Mouse (Mus musculus) kidney, embryonic 15.5 days (tissue): ENCODE data around the gene Aldh1a1. TPM values are rescaled to one million over a fixed set of nuclear protein-coding genes. Genes with fewer than 3 reads are reported as not detected.
"Not testable (repeated sequence)": the region's sequence is repeated elsewhere in the genome, so short reads cannot be mapped to it uniquely, and the experiment has no call there.

Experiments
- ATAC-seq: fragments of 200-750 bp; cut with Nextera tagmentation; replicated peaks from 2 replicates; pipeline ENCODE4 v1.8.0; 2017; ENCODE audit warnings: moderate TSS enrichment; ENCODE audit not compliant: low FRiP score
- H3K27ac ChIP-seq: fragments of 300-500 bp; sonication (generic); 2 replicates; pipeline ENCODE4 v1.5.1; 2015; ENCODE audit warnings: mild to moderate bottlenecking, inconsistent platforms
- H3K27me3 ChIP-seq: fragments of 300-500 bp; sonication (generic); 2 replicates; pipeline ENCODE4 v1.6.1; 2015; ENCODE audit warnings: inconsistent platforms
- H3K36me3 ChIP-seq: fragments of 300-500 bp; sonication (generic); 2 replicates; pipeline ENCODE4 v1.6.1; 2015; ENCODE audit warnings: inconsistent platforms
- H3K4me1 ChIP-seq: fragments of 300-500 bp; sonication (generic); 2 replicates; pipeline ENCODE4 v1.6.1; 2015; ENCODE audit warnings: inconsistent platforms
- H3K4me2 ChIP-seq: fragments of 300-500 bp; sonication (generic); 2 replicates; pipeline ENCODE4 v1.6.1; 2015; ENCODE audit warnings: moderate library complexity, mild to moderate bottlenecking, inconsistent platforms
- H3K4me3 ChIP-seq: fragments of 300-500 bp; sonication (generic); replicated peaks from 2 replicates; pipeline ENCODE4 v1.5.1; 2015; ENCODE audit warnings: mild to moderate bottlenecking, inconsistent platforms
- H3K9ac ChIP-seq: fragments of 300-500 bp; sonication (generic); 2 replicates; pipeline ENCODE4 v1.6.1; 2015; ENCODE audit warnings: mild to moderate bottlenecking, inconsistent platforms
- H3K9me3 ChIP-seq: fragments of 300-500 bp; sonication (generic); replicated peaks from 2 replicates; pipeline ENCODE4 v1.6.1; 2016; ENCODE audit warnings: inconsistent platforms
- WGBS: fragments of 180-500 bp; shearing (Covaris S2); methylation state at CpG from one replicate; pipeline ENCODE4 v1.1.7; 2015; ENCODE audit warnings: mixed read lengths; 5-methylcytosine and 5-hydroxymethylcytosine counted together
- polyA plus RNA-seq: library from polyadenylated mRNA; unstranded; fragments of >200 nt; fragmentation: Nextera tagmentation; extraction: Ambion mirVana; gene quantifications from 2 replicates; pipeline ENCODE4 v1.2.1, GENCODE M21; 2015

Aldh1a1 gene
- polyA plus RNA-seq, 1 experiment from 2014 or later, result 4.1 TPM

DNA sequence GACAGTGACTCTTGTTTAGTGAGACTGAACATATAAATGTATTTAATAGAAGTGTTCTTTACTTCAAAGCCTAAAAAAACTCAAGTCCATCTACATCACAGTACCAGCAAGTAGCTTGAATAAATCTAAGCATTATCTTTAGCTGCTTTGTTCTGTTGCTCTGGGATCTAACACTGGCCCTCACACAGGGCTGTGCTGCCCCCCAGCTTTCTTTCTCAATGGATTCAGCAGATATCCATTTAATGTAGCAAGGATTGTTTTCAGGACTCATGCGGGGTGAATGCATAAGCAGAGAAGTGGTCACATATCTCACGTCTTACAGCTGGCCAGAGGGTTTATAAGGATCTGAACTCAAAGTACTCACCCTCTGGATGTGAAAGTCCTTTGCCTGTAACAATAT, 129.9 kb downstream of the Aldh1a1 start:
- no peak overlapping the region for H3K4me3 ChIP-seq
- no peak overlapping the region for H3K27ac ChIP-seq
- no peaks in the 10 kb centered on the region for H3K4me1 ChIP-seq
- H3K36me3 ChIP-seq, result no peaks in the 10 kb centered on the region
- H3K27me3 ChIP-seq, result no peaks in the 10 kb centered on the region
- H3K9ac ChIP-seq, result no peak overlapping the region
- no peaks in the 10 kb centered on the region for H3K9me3 ChIP-seq
- H3K4me2 ChIP-seq, result no peak overlapping the region
- WGBS, result 80% methylated on average over 2 of the region's 2 CpGs
- no peak for ATAC-seq

DNA sequence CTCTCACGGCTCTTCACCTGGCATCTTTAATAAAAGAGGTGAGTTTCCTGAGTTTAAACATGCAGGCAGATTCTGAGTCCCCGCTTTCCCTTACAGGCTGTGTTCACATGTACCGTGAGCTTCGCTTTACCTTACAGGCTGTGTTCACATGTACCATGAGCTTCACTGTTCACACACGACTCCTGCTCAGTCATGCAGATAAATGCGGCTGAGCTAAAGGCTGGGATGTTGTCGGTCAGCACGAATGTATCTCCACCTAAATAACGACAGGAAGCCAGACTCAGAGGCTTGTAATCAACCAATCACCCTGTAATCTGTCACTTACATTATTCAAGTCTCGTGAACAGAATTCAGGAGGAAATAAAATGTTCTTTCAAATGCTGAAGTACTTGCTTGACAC, 130.9 kb downstream of the Aldh1a1 start:
- ATAC-seq, result no peak
- WGBS, result 49% methylated on average over 10 of the region's 10 CpGs
- no peak overlapping the region for H3K4me3 ChIP-seq
- H3K27ac ChIP-seq, result no peak overlapping the region
- H3K27me3 ChIP-seq, result no peaks in the 10 kb centered on the region
- no peaks in the 10 kb centered on the region for H3K36me3 ChIP-seq
- H3K9ac ChIP-seq, result no peak overlapping the region
- H3K4me1 ChIP-seq, result no peaks in the 10 kb centered on the region
- no peak overlapping the region for H3K4me2 ChIP-seq
- H3K9me3 ChIP-seq, result no peaks in the 10 kb centered on the region

DNA sequence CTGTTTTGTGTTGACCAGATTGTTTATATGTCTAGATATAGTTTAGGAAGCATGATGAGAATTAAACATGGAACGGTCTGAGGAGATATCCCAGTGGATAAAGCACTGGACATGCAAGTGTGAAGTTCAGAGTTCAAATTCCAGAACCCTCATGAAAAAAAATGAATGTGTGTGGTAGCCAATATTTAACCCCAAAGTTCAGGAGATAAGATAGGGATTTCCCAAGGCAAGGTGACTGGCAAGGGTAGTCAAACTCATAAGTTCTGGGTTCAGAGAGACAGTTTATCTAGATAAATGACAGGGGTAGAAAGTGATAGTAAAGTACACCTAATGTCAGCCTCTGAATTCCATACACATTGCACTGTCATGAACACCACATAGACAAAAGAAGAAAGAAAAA, 138.5 kb downstream of the Aldh1a1 start:
- no peaks in the 10 kb centered on the region for H3K27me3 ChIP-seq
- no peaks in the 10 kb centered on the region for H3K36me3 ChIP-seq
- no peak overlapping the region for H3K9ac ChIP-seq
- H3K4me2 ChIP-seq, result no peak overlapping the region
- no peak for ATAC-seq
- H3K27ac ChIP-seq, result no peak overlapping the region
- no peak overlapping the region for H3K4me3 ChIP-seq
- no peaks in the 10 kb centered on the region for H3K4me1 ChIP-seq
- 83% methylated on average over 1 of the region's 1 CpGs for WGBS
- no peaks in the 10 kb centered on the region for H3K9me3 ChIP-seq

DNA sequence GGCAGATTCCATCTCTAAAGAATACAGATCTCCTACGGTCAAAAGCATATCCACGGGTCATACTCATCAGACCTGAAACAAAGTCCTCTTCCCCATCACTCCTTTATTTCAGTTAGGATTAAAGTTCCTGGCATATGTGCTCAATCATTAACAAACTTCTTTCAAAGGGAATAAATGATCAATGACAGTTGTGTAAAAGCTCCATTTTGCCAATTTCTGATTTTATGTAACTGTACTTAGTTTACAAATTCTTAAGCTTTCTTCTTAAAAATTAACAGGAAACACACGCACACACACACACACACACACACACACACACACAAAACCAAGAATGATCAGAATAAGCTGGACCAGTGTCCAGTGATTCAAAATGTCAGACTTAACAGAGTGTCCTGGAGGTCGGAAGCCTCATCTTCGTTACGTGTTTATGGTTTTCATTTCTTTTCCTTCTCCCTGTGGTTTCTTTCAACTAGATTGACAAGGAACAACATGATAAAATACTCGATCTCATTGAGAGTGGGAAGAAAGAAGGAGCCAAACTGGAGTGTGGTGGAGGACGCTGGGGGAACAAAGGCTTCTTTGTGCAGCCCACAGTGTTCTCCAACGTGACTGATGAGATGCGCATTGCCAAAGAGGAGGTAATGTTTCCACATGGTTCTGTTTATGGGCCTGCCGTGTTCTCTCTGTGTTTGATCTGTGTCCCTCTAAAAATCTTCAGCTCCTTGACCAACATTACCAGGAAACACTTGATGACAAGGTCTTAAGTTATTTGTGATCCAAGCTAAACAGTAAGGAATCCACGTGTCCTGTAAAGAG, 141.6 kb downstream of the Aldh1a1 start:
- no peaks in the 10 kb centered on the region for H3K4me1 ChIP-seq
- no peak overlapping the region for H3K4me3 ChIP-seq
- H3K36me3 ChIP-seq, result no peaks in the 10 kb centered on the region
- no peak overlapping the region for H3K4me2 ChIP-seq
- H3K9ac ChIP-seq, result no peak overlapping the region
- H3K27me3 ChIP-seq, result no peaks in the 10 kb centered on the region
- no peaks in the 10 kb centered on the region for H3K9me3 ChIP-seq
- ATAC-seq, result no peak
- WGBS, result 59% methylated on average over 12 of the region's 12 CpGs
- no peak overlapping the region for H3K27ac ChIP-seq

DNA sequence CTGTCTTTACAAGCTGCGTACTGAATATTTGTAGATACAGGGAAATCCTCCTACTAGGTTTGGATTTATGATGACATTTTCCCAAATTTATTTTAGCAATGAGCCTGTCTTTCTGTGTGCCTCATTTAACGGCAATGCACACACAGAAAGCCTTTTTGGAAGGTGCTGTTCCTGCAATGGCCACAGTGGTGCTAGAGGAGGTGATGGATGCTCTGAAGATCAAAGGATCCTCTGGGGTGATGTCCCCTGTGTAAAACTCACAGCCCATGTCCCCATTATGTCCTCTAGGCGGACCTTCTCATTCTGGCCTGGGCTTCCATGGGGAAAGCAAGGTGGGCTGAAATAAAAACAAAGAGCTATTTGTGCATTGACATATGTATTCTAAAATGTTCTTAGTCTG, 151.8 kb downstream of the Aldh1a1 start:
- Histone ChIP-seq H3K27ac (no peak overlapping the region), H3K9me3 (no peaks in the 10 kb centered on the region), H3K36me3 (no peaks in the 10 kb centered on the region), H3K27me3 (no peaks in the 10 kb centered on the region), H3K4me2 (no peak overlapping the region), H3K9ac (no peak overlapping the region), H3K4me1 (no peaks in the 10 kb centered on the region), H3K4me3 (no peak overlapping the region)
- ATAC-seq, result no peak
- WGBS, result 43% methylated on average over 3 of the region's 3 CpGs

DNA sequence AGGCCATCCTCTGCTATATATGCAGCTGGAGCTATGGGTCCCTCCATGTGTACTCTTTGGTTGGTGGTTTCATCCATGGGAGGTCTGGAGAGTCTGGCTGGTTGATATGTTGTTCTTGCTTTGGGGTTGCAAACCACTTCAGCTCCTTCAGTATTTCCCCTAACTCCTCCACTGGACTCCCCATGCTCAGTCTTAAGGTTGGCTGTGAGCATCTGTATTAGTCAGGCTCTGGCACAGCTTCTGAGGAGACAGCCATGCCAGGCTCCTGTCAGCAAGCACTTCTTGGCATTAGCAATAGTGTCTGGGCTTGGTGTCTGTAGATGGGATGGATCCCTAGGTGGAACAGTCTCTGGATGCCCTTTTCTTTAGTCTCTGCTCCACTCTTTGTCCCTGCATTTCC, 155.0 kb downstream of the Aldh1a1 start:
- not testable (repeated sequence) for H3K4me3 ChIP-seq, ATAC-seq, H3K9me3 ChIP-seq, H3K27me3 ChIP-seq, H3K9ac ChIP-seq, H3K36me3 ChIP-seq, H3K4me1 ChIP-seq, H3K27ac ChIP-seq, H3K4me2 ChIP-seq

DNA sequence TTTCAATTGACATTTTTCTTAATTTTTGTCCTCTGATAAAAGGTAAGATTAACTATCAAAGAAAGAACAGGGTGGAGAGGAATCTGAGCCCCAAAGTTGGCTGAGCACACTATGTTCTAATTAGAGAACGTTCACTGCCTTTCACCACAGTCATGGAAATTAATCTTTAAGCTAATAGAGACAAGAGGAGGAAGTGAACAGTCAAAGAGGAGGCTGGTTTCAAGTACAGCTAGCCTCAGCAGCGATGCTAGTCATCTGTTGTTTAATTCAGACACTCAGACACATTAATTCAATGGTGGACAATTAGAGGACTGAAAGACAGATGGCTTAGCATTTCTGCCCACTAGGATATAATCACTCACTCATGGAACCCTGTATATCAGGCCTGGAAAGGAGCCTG, 157.5 kb downstream of the Aldh1a1 start:
- Histone ChIP-seq H3K4me3 (no peak overlapping the region), H3K9me3 (no peaks in the 10 kb centered on the region), H3K27me3 (no peaks in the 10 kb centered on the region), H3K27ac (no peak overlapping the region), H3K4me2 (no peak overlapping the region), H3K9ac (no peak overlapping the region), H3K36me3 (no peaks in the 10 kb centered on the region), H3K4me1 (no peaks in the 10 kb centered on the region)
- WGBS, result 26% methylated on average over 2 of the region's 2 CpGs
- ATAC-seq, result no peak

DNA sequence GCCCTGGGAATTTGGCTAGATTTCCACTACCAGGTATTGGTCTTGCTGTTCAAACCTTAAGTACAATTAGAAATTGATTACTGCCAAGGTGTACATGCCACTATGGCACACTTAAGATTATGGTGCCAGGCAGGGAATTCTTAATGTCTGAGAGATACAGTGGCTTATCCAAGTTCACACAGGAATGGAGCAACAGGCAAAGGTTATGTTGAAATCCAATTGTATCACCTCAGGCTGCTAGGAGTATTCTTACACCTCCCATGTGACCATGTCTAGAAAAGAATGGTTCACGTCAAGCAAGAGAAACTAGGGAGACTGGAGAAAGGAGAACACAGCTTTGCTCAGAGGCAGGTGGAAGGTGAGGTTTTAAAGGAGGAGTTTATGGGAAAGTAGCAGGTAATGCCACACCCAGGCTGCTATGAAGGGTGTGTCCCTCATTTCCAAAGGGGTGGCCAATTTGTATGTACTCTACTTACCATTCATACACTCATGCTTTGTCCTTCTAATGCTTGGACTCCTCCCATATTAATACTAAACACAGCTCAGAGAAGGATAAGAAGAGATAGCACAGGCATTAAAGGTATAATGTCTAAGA, 160.7 kb downstream of the Aldh1a1 start:
- Histone ChIP-seq H3K4me2 (no peak overlapping the region), H3K9ac (no peak overlapping the region), H3K4me1 (no peaks in the 10 kb centered on the region), H3K27ac (no peak overlapping the region), H3K4me3 (no peak overlapping the region), H3K9me3 (no peaks in the 10 kb centered on the region), H3K27me3 (no peaks in the 10 kb centered on the region), H3K36me3 (no peaks in the 10 kb centered on the region)
- ATAC-seq, result no peak
- 85% methylated on average over 1 of the region's 1 CpGs for WGBS

DNA sequence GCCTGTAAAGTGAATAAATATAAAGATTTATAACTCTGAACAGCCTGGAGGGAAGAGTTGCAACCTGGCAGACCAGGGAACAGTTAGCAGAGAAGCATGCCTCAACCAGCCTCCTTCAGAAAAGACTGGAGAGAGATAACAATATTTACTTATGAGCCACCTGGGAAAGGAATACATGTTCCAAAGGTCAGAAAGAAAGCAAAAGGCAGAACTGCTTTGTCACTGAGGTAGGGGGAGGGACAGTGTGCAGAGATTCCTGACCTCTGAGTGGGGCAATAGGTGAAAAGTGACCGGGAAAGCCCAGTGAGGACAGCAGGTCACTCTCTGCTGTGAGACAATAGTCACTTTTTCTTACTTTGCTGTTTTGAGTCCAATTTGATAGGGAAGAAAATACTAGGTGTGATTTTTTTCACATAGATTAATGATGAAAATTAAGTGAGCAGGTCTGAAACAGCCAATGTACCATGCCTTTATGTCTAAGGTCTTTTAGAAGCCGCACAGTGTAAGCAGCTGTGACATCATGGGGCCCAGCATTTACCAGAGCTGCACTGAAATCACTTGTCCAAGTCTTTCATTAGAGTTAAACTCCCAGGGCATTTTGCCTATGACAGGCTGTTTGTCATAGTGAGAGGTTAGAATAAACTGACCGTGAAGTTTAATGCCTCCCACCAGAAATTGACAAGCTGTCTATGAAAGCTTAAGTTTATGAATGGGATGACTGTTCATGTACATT, 161.8 kb downstream of the Aldh1a1 start:
- Histone ChIP-seq H3K4me1 (no peaks in the 10 kb centered on the region), H3K9me3 (no peaks in the 10 kb centered on the region), H3K4me2 (no peak overlapping the region), H3K36me3 (no peaks in the 10 kb centered on the region), H3K4me3 (no peak overlapping the region), H3K27me3 (no peaks in the 10 kb centered on the region), H3K27ac (no peak overlapping the region), H3K9ac (no peak overlapping the region)
- no peak for ATAC-seq
- 39% methylated on average over 3 of the region's 3 CpGs for WGBS

DNA sequence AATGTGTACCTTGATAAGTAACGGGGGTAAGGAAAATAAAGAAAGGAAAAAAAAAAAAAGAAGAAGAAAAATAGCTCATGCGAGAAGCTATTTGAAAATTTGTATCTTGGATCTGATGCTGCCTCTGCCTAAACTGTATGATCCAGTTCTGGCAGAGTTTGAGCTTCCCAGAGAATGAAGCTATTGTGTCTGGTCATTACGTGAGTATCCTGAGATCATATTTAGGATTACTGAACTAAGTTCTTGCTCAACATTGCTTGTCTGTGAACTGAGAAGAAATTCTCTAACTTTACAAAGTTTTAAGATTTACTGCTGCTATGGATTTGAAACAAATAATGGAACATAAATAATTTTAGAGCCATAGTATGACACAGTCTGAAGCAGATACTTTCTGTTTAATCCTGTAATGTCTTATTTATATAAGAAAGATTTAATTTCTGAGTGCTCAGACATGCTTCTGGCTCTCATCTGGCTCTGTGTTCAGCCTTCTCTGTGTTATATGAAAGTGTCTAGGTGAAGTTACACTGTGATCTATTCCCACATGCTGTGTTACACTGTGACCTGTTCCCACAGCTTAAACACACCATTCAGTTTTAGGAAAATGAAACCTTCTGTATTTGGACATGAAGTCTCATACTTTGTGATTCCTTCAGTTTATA, 185.3 kb downstream of the Aldh1a1 start:
- no peaks in the 10 kb centered on the region for H3K9me3 ChIP-seq
- H3K27me3 ChIP-seq, result no peaks in the 10 kb centered on the region
- H3K27ac ChIP-seq, result no peak overlapping the region
- H3K36me3 ChIP-seq, result no peaks in the 10 kb centered on the region
- WGBS, result 77% methylated on average over 3 of the region's 3 CpGs
- no peak overlapping the region for H3K4me3 ChIP-seq
- no peak for ATAC-seq
- no peaks in the 10 kb centered on the region for H3K4me1 ChIP-seq
- no peak overlapping the region for H3K4me2 ChIP-seq
- no peak overlapping the region for H3K9ac ChIP-seq
